In genomic region chr2:49205692-49206091, GRCm38 (mm10) we compare ENCODE assay signal across 5 mouse cellular contexts.
A peak's percentile ranks its signal among the peaks of the same experiment; 100 is the strongest.
DNase-seq lines count a peak whose midpoint lies in the region; ATAC-seq and TF ChIP-seq lines count a peak whose summit lies in the region.
"Not testable (repeated sequence)": the region's sequence is repeated elsewhere in the genome, so short reads cannot be mapped to it uniquely, and the experiment has no call there.

No protein-coding gene starts in this region.

- H3K36me3 ChIP-seq in MEL (ENCODE audit: control insufficient read depth in 1 of 2, insufficient read depth in 2 of 2, low read length in 2 of 2); liver, embryonic 12.5 days: not testable (repeated sequence)

- 46% methylated on average over 1 of the region's 1 CpGs for WGBS in liver, embryonic 12.5 days (ENCODE audit: insufficient replicate concordance)

- peak; percentile 97 for ATAC-seq in erythroblast, adult 5-6 weeks (replicated peaks; ENCODE audit: low FRiP score, poor library complexity, severe bottlenecking)
- ATAC-seq in liver, embryonic 12.5 days: 0 out of 2 replicates have a peak, but pooled peaks have one; percentile 47
- ATAC-seq in megakaryocyte progenitor cell, adult 5-6 weeks (replicated peaks; ENCODE audit: poor library complexity): peak; percentile 71

- TF ChIP-seq EP300 in MEL (IDR thresholded peaks at IDR 0.05; ENCODE audit: low read depth in 1 of 2, low read length in 2 of 2): peak; percentile 66 to 75

- not testable (repeated sequence) for H3K4me3 ChIP-seq in MEL (ENCODE audit: control insufficient read depth in 1 of 2, insufficient read depth in 1 of 2, low read depth in 2 of 2, low read length in 2 of 2); liver, embryonic 12.5 days

- TF ChIP-seq POLR2A in MEL (IDR thresholded peaks at IDR 0.05; ENCODE audit: control insufficient read depth in 1 of 2, insufficient read depth in 1 of 2, low read depth in 1 of 2, low read length in 2 of 2, poor library complexity in 1 of 2): not testable (repeated sequence)

- H3K79me2 ChIP-seq in MEL (ENCODE audit: control insufficient read depth, insufficient read depth, low read length, poor library complexity): not testable (repeated sequence)

- not testable (repeated sequence) for H3K27ac ChIP-seq in MEL (ENCODE audit: control insufficient read depth, low read depth, low read length); liver, embryonic 12.5 days

- not testable (repeated sequence) for H3K4me2 ChIP-seq in liver, embryonic 12.5 days

- not testable (repeated sequence) for H3K9me3 ChIP-seq in MEL (replicated peaks; ENCODE audit: insufficient read depth, low read length); liver, embryonic 12.5 days (replicated peaks)

- not testable (repeated sequence) for H3K9ac ChIP-seq in MEL (ENCODE audit: control insufficient read depth, low read depth, low read length, poor library complexity, severe bottlenecking); liver, embryonic 12.5 days

- not testable (repeated sequence) for H3K4me1 ChIP-seq in MEL (ENCODE audit: control insufficient read depth in 1 of 2, insufficient read depth in 2 of 2, low read length in 2 of 2); liver, embryonic 12.5 days

- TF ChIP-seq RAD21 in MEL (IDR thresholded peaks at IDR 0.05; ENCODE audit: low read depth, low read length): not testable (repeated sequence)

- TF ChIP-seq CTCF in MEL (IDR thresholded peaks at IDR 0.05 in 2 of 3, conservative IDR thresholded peaks at IDR 0.05 in 1 of 3; ENCODE audit: control insufficient read depth in 1 of 3, insufficient read depth in 1 of 3, low read depth in 2 of 3, low read length in 3 of 3, poor library complexity in 1 of 3, severe bottlenecking in 1 of 3): not testable (repeated sequence)

- DNase-seq in MEL (ENCODE audit: low read depth, low spot score): peak; percentile 84
- DNase-seq in spleen, adult 12 weeks (ENCODE audit: low spot score): peak; percentile 42

- not testable (repeated sequence) for H3K27me3 ChIP-seq in MEL (ENCODE audit: control insufficient read depth in 1 of 2, insufficient read depth in 2 of 2, low read length in 2 of 2); liver, embryonic 12.5 days (replicated peaks)

TF ChIP-seq in MEL, 35 proteins besides CTCF, POLR2A, EP300 and RAD21:
- TF ChIP-seq TCF12 (IDR thresholded peaks at IDR 0.05; ENCODE audit: low read depth, low read length) (peak; percentile 80), RCOR1 (IDR thresholded peaks at IDR 0.05; ENCODE audit: low read depth, low read length) (0 out of 2 replicates have a peak, but pooled peaks have one; percentile 10), TAL1 (IDR thresholded peaks at IDR 0.05; ENCODE audit: low read length) (peak; percentile 61), GATA1 (IDR thresholded peaks at IDR 0.05; ENCODE audit: low read depth, low read length) (peak; percentile 55)
TF ChIP-seq in MEL: peak in this region for 4; not testable (repeated sequence) for 31.

Comparison
In these comparisons a context has a peak if more than half of its experiments do, and no peak if none do; other contexts are left out.
1. ATAC-seq: peak in every context shown above with its lines; median percentile 97 in erythroblast, adult 5-6 weeks; 71 in megakaryocyte progenitor cell, adult 5-6 weeks; 47 in liver, embryonic 12.5 days.